Mouse (Mus musculus) G1E (cell line): ENCODE measurements around the gene Emilin2.

Experiments used
- CTCF ChIP-seq: IDR thresholded peaks from 2 replicates; pipeline ENCODE4 v1.5.1; 2012; ENCODE audit warnings: low read depth, low read length, inconsistent platforms, mixed read lengths
- GATA1 ChIP-seq: IDR thresholded peaks from 2 replicates; pipeline ENCODE4 v1.6.1; 2012; ENCODE audit warnings: borderline replicate concordance, low read length, inconsistent platforms, mixed read lengths
- GATA2 ChIP-seq: IDR thresholded peaks from 2 replicates; pipeline ENCODE4 v1.6.1; 2012; ENCODE audit warnings: low read depth, low read length, inconsistent platforms, borderline replicate concordance

DNA sequence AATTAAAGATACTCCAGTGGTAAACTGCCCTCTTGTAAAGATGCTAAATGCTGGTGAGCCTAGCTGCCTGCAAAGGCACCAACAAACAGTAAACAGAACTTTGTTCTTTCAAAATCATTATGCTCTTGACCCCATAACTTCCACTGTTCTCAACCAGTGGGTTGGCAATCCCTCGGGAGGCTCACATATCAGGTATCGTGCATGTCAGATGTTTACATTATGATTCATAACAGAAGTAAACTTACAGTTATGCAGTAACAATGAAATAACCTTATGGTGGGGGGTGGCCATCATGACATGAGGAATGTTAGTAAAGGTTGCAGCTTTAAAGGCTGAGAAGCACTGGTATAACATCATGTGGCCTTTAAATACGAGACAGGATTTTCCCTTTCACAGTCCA, 43.7 kb upstream of the Emilin2 start:
- no peak for TF ChIP-seq CTCF
- no peak for TF ChIP-seq GATA1
- no peak for TF ChIP-seq GATA2
